ENCODE assay signal across 8 mouse cellular contexts in the genomic region with DNA sequence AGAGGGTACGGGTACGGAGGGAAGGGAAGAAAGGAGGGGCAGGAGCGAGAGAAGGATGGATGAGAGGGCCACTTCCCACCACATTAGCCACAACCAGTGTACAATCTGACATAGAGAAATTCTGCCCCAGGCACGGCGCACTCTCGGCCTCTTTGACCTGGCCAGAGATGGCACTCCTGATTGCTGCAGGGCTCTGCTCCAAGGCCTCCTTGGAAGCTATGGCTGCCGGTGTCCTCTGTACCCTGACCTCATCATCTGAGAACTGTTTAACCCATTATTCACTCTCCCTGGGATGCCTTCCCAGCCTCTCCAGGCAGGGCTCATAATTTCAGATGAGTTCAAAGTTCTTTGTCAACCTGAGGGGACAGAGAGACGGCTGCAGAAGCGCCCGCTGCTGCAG.
A peak's percentile ranks its signal among the peaks of the same experiment; 100 is the strongest.
DNase-seq lines count a peak whose midpoint lies in the region; ATAC-seq and TF ChIP-seq lines count a peak whose summit lies in the region.

No protein-coding gene starts in this region.

- no peak for ATAC-seq in forebrain, embryonic 15.5 days (replicated peaks)
- no peak for ATAC-seq in neural tube, embryonic 14.5 days (ENCODE audit: low read depth)

- WGBS in liver, adult 2 months, result 45% methylated on average over 10 of the region's 10 CpGs
- 34% methylated on average over 10 of the region's 10 CpGs for WGBS in forebrain, embryonic 15.5 days
- WGBS in neural tube, embryonic 14.5 days, result 37% methylated on average over 10 of the region's 10 CpGs

- H3K36me3 ChIP-seq in liver, adult 2 months (ENCODE audit: control insufficient read depth, insufficient read depth, low read length), result no peaks in the 10 kb centered on the region
- no peaks in the 10 kb centered on the region for H3K36me3 ChIP-seq in forebrain, embryonic 15.5 days
- H3K36me3 ChIP-seq in neural tube, embryonic 14.5 days (ENCODE audit: control insufficient read depth, insufficient read depth, low read length), result no peaks in the 10 kb centered on the region

- H3K4me3 ChIP-seq in liver, adult 2 months (ENCODE audit: insufficient read depth, low read depth, low read length), result no peak overlapping the region
- no peak overlapping the region for H3K4me3 ChIP-seq in forebrain, embryonic 15.5 days
- no peak overlapping the region for H3K4me3 ChIP-seq in neural tube, embryonic 14.5 days (ENCODE audit: low read depth, low read length)

- no peak for TF ChIP-seq CTCF in liver, adult 2 months (IDR thresholded peaks at IDR 0.05; ENCODE audit: low read depth, low read length)

- TF ChIP-seq POLR2A in liver, adult 2 months (IDR thresholded peaks at IDR 0.05; ENCODE audit: extremely low read depth, insufficient read depth, low read length), result no peak

- no peak overlapping the region for H3K27ac ChIP-seq in liver, adult 2 months (replicated peaks; ENCODE audit: insufficient read depth, low read depth, low read length)
- peak overlapping the region; percentile 99 for H3K27ac ChIP-seq in forebrain, embryonic 15.5 days (replicated peaks)
- H3K27ac ChIP-seq in neural tube, embryonic 14.5 days (ENCODE audit: low read depth, low read length), result peak overlapping the region; percentile 85

- H3K4me1 ChIP-seq in liver, adult 2 months (ENCODE audit: control insufficient read depth, insufficient read depth, low read length), result peaks cover 8% of the 10 kb centered on the region
- peaks cover 67% of the 10 kb centered on the region for H3K4me1 ChIP-seq in forebrain, embryonic 15.5 days
- H3K4me1 ChIP-seq in neural tube, embryonic 14.5 days (ENCODE audit: control insufficient read depth, insufficient read depth, low read length), result peaks cover 50% of the 10 kb centered on the region

- H3K79me2 ChIP-seq in liver, adult 2 months (ENCODE audit: control insufficient read depth, insufficient read depth, low read length), result no peaks in the 10 kb centered on the region

- H3K9ac ChIP-seq in liver, adult 2 months (ENCODE audit: low read depth, low read length), result no peak overlapping the region
- H3K9ac ChIP-seq in forebrain, embryonic 15.5 days (replicated peaks), result peak overlapping the region; percentile 37; the same call in 1 of the 2 replicates
- H3K9ac ChIP-seq in neural tube, embryonic 14.5 days (replicated peaks; ENCODE audit: low read depth, low read length), result peak overlapping the region; percentile 54

- no peaks in the 10 kb centered on the region for H3K27me3 ChIP-seq in liver, adult 2 months (ENCODE audit: control insufficient read depth, insufficient read depth, low read length)
- no peaks in the 10 kb centered on the region for H3K27me3 ChIP-seq in forebrain, embryonic 15.5 days
- no peaks in the 10 kb centered on the region for H3K27me3 ChIP-seq in neural tube, embryonic 14.5 days (ENCODE audit: control insufficient read depth, insufficient read depth, low read length)

- DNase-seq in liver, adult 2 months (ENCODE audit: extremely low read depth, low read depth, low spot score), result peak; percentile 76
- DNase-seq in liver, result no peak
- DNase-seq in kidney, postnatal 14 days, result peak; percentile 74
- no peak for DNase-seq in layer of hippocampus, postnatal 25 days (ENCODE audit: extremely low spot score in 1 of 2, low spot score in 1 of 2)
- no peak for DNase-seq in spleen, adult 18-20 months
- no peak for DNase-seq in ovary, adult 18-20 months (ENCODE audit: low spot score)

- peak overlapping the region; percentile 37 for H3K4me2 ChIP-seq in forebrain, embryonic 15.5 days (replicated peaks)
- H3K4me2 ChIP-seq in neural tube, embryonic 14.5 days (ENCODE audit: low read depth, low read length), result peak overlapping the region; percentile 32; the same call in 1 of the 2 replicates

- H3K9me3 ChIP-seq in forebrain, embryonic 15.5 days, result no peaks in the 10 kb centered on the region
- H3K9me3 ChIP-seq in neural tube, embryonic 14.5 days (ENCODE audit: control insufficient read depth, low read length), result no peaks in the 10 kb centered on the region

Comparison
In these comparisons a context has a peak if more than half of its experiments do, and no peak if none do; other contexts are left out.
1. DNase-seq: peak in liver, adult 2 months (single experiment) and kidney, postnatal 14 days (single experiment); none in liver (single experiment), layer of hippocampus, postnatal 25 days (0 of 2), spleen, adult 18-20 months (0 of 2) and ovary, adult 18-20 months (single experiment).